8 mouse cellular contexts compared by ENCODE assay signal in genomic region chr7:122969231-122970032, GRCm38 (mm10). TPM values are rescaled to one million over a fixed set of nuclear protein-coding genes. Genes with fewer than 3 reads are reported as not detected.
DNase-seq lines count a peak whose midpoint lies in the region; ATAC-seq and TF ChIP-seq lines count a peak whose summit lies in the region.

No protein-coding gene starts in this region.

- no peaks in the 10 kb centered on the region for H3K27me3 ChIP-seq in embryonic facial prominence, embryonic 15.5 days
- H3K27me3 ChIP-seq in heart, embryonic 10.5 days (ENCODE audit: insufficient read depth, poor library complexity, severe bottlenecking): no peaks in the 10 kb centered on the region
- H3K27me3 ChIP-seq in kidney, embryonic 15.5 days: no peaks in the 10 kb centered on the region

- H3K27ac ChIP-seq in bone marrow, adult 2 months (ENCODE audit: control insufficient read depth, insufficient read depth, low read depth, low read length, poor library complexity): peak overlapping the region; percentile 97
- peak overlapping the region; percentile 92 for H3K27ac ChIP-seq in embryonic facial prominence, embryonic 15.5 days (replicated peaks)
- peak overlapping the region; percentile 100 for H3K27ac ChIP-seq in heart, embryonic 10.5 days
- peak overlapping the region; percentile 86 for H3K27ac ChIP-seq in kidney, embryonic 15.5 days

- H3K4me2 ChIP-seq in embryonic facial prominence, embryonic 15.5 days (replicated peaks): peak overlapping the region; percentile 78
- H3K4me2 ChIP-seq in kidney, embryonic 15.5 days: peak overlapping the region; percentile 79

- WGBS in bone marrow, adult 2 months: under 1% methylated on average over 62 of the region's 62 CpGs
- WGBS in embryonic facial prominence, embryonic 15.5 days: under 1% methylated on average over 61 of the region's 62 CpGs
- WGBS in heart, embryonic 10.5 days: under 1% methylated on average over 62 of the region's 62 CpGs
- under 1% methylated on average over 62 of the region's 62 CpGs for WGBS in kidney, embryonic 15.5 days

- H3K4me3 ChIP-seq in bone marrow, adult 2 months (replicated peaks; ENCODE audit: control insufficient read depth, low read depth, low read length): peak overlapping the region; percentile 95
- H3K4me3 ChIP-seq in embryonic facial prominence, embryonic 15.5 days (replicated peaks): peak overlapping the region; percentile 94
- H3K4me3 ChIP-seq in heart, embryonic 10.5 days: peak overlapping the region; percentile 94
- H3K4me3 ChIP-seq in kidney, embryonic 15.5 days (replicated peaks): peak overlapping the region; percentile 95

- peak overlapping the region; percentile 99 for H3K9ac ChIP-seq in embryonic facial prominence, embryonic 15.5 days
- H3K9ac ChIP-seq in kidney, embryonic 15.5 days: peak overlapping the region; percentile 98

- ATAC-seq in embryonic facial prominence, embryonic 15.5 days (ENCODE audit: insufficient number of reproducible peaks, low FRiP score, low TSS enrichment, low read depth): peak; percentile 97
- peak; percentile 98 for ATAC-seq in kidney, embryonic 15.5 days (replicated peaks; ENCODE audit: low FRiP score)
- ATAC-seq in monocyte, adult 5-6 weeks (replicated peaks; ENCODE audit: insufficient number of reproducible peaks, low FRiP score, low TSS enrichment, poor library complexity, severe bottlenecking): peak; percentile 86

- H3K4me1 ChIP-seq in bone marrow, adult 2 months (ENCODE audit: control insufficient read depth, insufficient read depth, low read length): peaks cover 6% of the 10 kb centered on the region
- H3K4me1 ChIP-seq in embryonic facial prominence, embryonic 15.5 days: peaks cover 18% of the 10 kb centered on the region
- H3K4me1 ChIP-seq in heart, embryonic 10.5 days: peaks cover 17% of the 10 kb centered on the region
- peaks cover 24% of the 10 kb centered on the region for H3K4me1 ChIP-seq in kidney, embryonic 15.5 days

- H3K9me3 ChIP-seq in embryonic facial prominence, embryonic 15.5 days (replicated peaks): no peaks in the 10 kb centered on the region
- no peaks in the 10 kb centered on the region for H3K9me3 ChIP-seq in heart, embryonic 10.5 days
- H3K9me3 ChIP-seq in kidney, embryonic 15.5 days (replicated peaks): no peaks in the 10 kb centered on the region

- TF ChIP-seq POLR2A in bone marrow, adult 2 months (IDR thresholded peaks at IDR 0.05; ENCODE audit: borderline replicate concordance, control insufficient read depth, low read depth, low read length): peak; percentile 79; the same call in 1 of the 2 replicates

- peaks cover 8% of the 10 kb centered on the region; the same call in 1 of the 2 replicates for H3K36me3 ChIP-seq in embryonic facial prominence, embryonic 15.5 days
- peaks cover 15% of the 10 kb centered on the region for H3K36me3 ChIP-seq in heart, embryonic 10.5 days
- peaks cover 19% of the 10 kb centered on the region for H3K36me3 ChIP-seq in kidney, embryonic 15.5 days

- TF ChIP-seq CTCF in bone marrow, adult 2 months (IDR thresholded peaks at IDR 0.05; ENCODE audit: control insufficient read depth, insufficient read depth, low read length): no peak

- DNase-seq in 416B (ENCODE audit: low read depth) (peak; percentile 93), liver (peak; percentile 95)
- DNase-seq in heart, embryonic 10.5 days (ENCODE audit: low spot score): peak; percentile 95
- DNase-seq in spleen, postnatal 4 days (ENCODE audit: low spot score in 2 of 2): peak; percentile 93 to 97

RNA-seq across cellular contexts. Expression of gene Rbbp6, which starts 3.9 kb away (rescaled TPM):
- polyA plus RNA-seq in bone marrow, adult 2 months (2011; ENCODE audit: insufficient read depth, insufficient read length, low replicate concordance, missing spikeins): 26.0 and 35.6 TPM in 2 replicates
- 27.5 and 29.2 TPM in 2 replicates for polyA plus RNA-seq in embryonic facial prominence, embryonic 15.5 days (2015; fragmentation: Nextera tagmentation; extraction: Ambion mirVana)
- 16.2 and 25.5 TPM in 2 replicates for polyA plus RNA-seq in heart, embryonic 10.5 days (2016; fragmentation: Nextera tagmentation; extraction: Ambion mirVana)
- 30.6 and 31.9 TPM in 2 replicates for polyA plus RNA-seq in kidney, embryonic 15.5 days (2015; fragmentation: Nextera tagmentation; extraction: Ambion mirVana)
- 62.3 to 104 TPM (median 75.5 TPM) in 3 replicates for total RNA-seq in monocyte, adult 5-6 weeks (2017)

Comparison
In these comparisons a context has a peak if more than half of its experiments do, and no peak if none do; other contexts are left out.
1. Peak in every context shown above with its lines: DNase-seq, ATAC-seq, H3K4me3 ChIP-seq and H3K27ac ChIP-seq.